Mouse (Mus musculus): ENCODE results near the gene Msn.

- TF ChIP-seq CTCF (IDR thresholded peaks at IDR 0.05; ENCODE audit: borderline replicate concordance, insufficient read depth, low read depth, low read length) (no peak), POLR2A (IDR thresholded peaks at IDR 0.05; ENCODE audit: borderline replicate concordance, insufficient read depth, low read length) (no peak)
Observed at GRCm38 (mm10) chrX:96052798-96053197, 43.0 kb upstream of the Msn start.
